Mouse (Mus musculus) MEL (cell line): Measurements from ENCODE around the gene Atxn2. TPM values are rescaled to one million over a fixed set of nuclear protein-coding genes. Genes with fewer than 3 reads are reported as not detected.

ENCODE experiments used
- DNase-seq: peaks from one replicate; pipeline ENCODE4 v3.0.0; 2011; ENCODE audit warnings: low read depth, low spot score
- H3K27ac ChIP-seq: 2 replicates; pipeline ENCODE4 v1.5.1; 2012; ENCODE audit warnings: low read depth, mild to moderate bottlenecking, control low read depth, low read length, moderate library complexity; ENCODE audit not compliant: control insufficient read depth
- H3K27me3 ChIP-seq, 2 experiments: fragments of 150-350 bp in 1 of 2; sonication (generic) in 1 of 2; 2 replicates each; pipeline ENCODE4 v1.6.1; 2012; ENCODE audit warnings: low read length in 2 of 2, mild to moderate bottlenecking in 2 of 2, improper control_type of control experiment in 1 of 2, moderate library complexity in 1 of 2; ENCODE audit not compliant: insufficient read depth in 2 of 2, control insufficient read depth in 1 of 2
- H3K36me3 ChIP-seq, 2 experiments: 2 replicates each; pipeline ENCODE4 v1.6.1; 2012 to 2014; ENCODE audit warnings: low read length in 2 of 2, improper control_type of control experiment in 1 of 2, inconsistent platforms in 1 of 2, mild to moderate bottlenecking in 1 of 2; ENCODE audit not compliant: insufficient read depth in 2 of 2, control insufficient read depth in 1 of 2
- H3K4me1 ChIP-seq, 2 experiments: fragments of 150-350 bp in 1 of 2; sonication (generic) in 1 of 2; 2 replicates each; pipeline ENCODE4 v1.6.1; 2012; ENCODE audit warnings: low read length in 2 of 2, improper control_type of control experiment in 1 of 2, mild to moderate bottlenecking in 1 of 2; ENCODE audit not compliant: insufficient read depth in 2 of 2, control insufficient read depth in 1 of 2
- H3K4me3 ChIP-seq, 2 experiments: fragments of 150-350 bp in 1 of 2; sonication (generic) in 1 of 2; 2 replicates each; pipeline ENCODE4 v1.5.1; 2012; ENCODE audit warnings: low read depth in 2 of 2, low read length in 2 of 2, mild to moderate bottlenecking in 2 of 2, moderate library complexity in 2 of 2, control low read depth in 1 of 2, improper control_type of control experiment in 1 of 2; ENCODE audit not compliant: control insufficient read depth in 1 of 2, insufficient read depth in 1 of 2
- H3K79me2 ChIP-seq: 2 replicates; pipeline ENCODE4 v1.6.1; 2012; ENCODE audit warnings: mild to moderate bottlenecking, low read length, moderate library complexity; ENCODE audit not compliant: control insufficient read depth, poor library complexity, insufficient read depth
- H3K9ac ChIP-seq: 2 replicates; pipeline ENCODE4 v1.6.1; 2012; ENCODE audit warnings: low read depth, mild to moderate bottlenecking, control low read depth, low read length, moderate library complexity; ENCODE audit not compliant: control insufficient read depth, poor library complexity, severe bottlenecking
- H3K9me3 ChIP-seq: fragments of 150-350 bp; sonication (generic); replicated peaks from 2 replicates; pipeline ENCODE4 v1.6.1; 2012; ENCODE audit warnings: mild to moderate bottlenecking, low read length, improper control_type of control experiment, moderate library complexity; ENCODE audit not compliant: insufficient read depth
- CHD1 ChIP-seq: IDR thresholded peaks from 2 replicates; pipeline ENCODE4 v1.6.1; 2012; ENCODE audit warnings: low read depth, mild to moderate bottlenecking, inconsistent platforms, low read length, improper control_type of control experiment
- CTCF ChIP-seq, 3 experiments: IDR thresholded peaks in 2 of 3; conservative IDR thresholded peaks in 1 of 3; 2 replicates each; pipeline ENCODE4 v1.5.1; 2011 to 2012; ENCODE audit warnings: low read length in 3 of 3, low read depth in 2 of 3, mild to moderate bottlenecking in 2 of 3, improper control_type of control experiment in 1 of 3, inconsistent platforms in 1 of 3, mixed read lengths in 1 of 3, moderate library complexity in 1 of 3; ENCODE audit not compliant: control insufficient read depth in 1 of 3, insufficient read depth in 1 of 3, poor library complexity in 1 of 3, severe bottlenecking in 1 of 3
- E2F4 ChIP-seq: IDR thresholded peaks from 2 replicates; pipeline ENCODE4 v1.6.1; 2011; ENCODE audit warnings: low read depth, low read length, improper control_type of control experiment, borderline replicate concordance
- ELF1 ChIP-seq: IDR thresholded peaks from 2 replicates; pipeline ENCODE4 v1.6.1; 2014; ENCODE audit warnings: low read depth, mild to moderate bottlenecking, inconsistent platforms, low read length, improper control_type of control experiment, moderate library complexity
- ETS1 ChIP-seq: IDR thresholded peaks from 2 replicates; pipeline ENCODE4 v1.6.1; 2012; ENCODE audit warnings: low read depth, mild to moderate bottlenecking, inconsistent platforms, low read length, improper control_type of control experiment, moderate library complexity
- GABPA ChIP-seq: IDR thresholded peaks from 2 replicates; pipeline ENCODE4 v1.6.1; 2012; ENCODE audit warnings: low read depth, mild to moderate bottlenecking, inconsistent platforms, low read length, improper control_type of control experiment, moderate library complexity
- GATA1 ChIP-seq: IDR thresholded peaks from 2 replicates; pipeline ENCODE4 v1.6.1; 2011; ENCODE audit warnings: low read depth, low read length, improper control_type of control experiment
- HCFC1 ChIP-seq: IDR thresholded peaks from 2 replicates; pipeline ENCODE4 v1.6.1; 2012; ENCODE audit warnings: low read depth, mild to moderate bottlenecking, inconsistent platforms, low read length, improper control_type of control experiment, moderate library complexity
- MAFK ChIP-seq: IDR thresholded peaks from 2 replicates; pipeline ENCODE4 v1.6.1; 2011; ENCODE audit warnings: low read depth, mild to moderate bottlenecking, low read length, improper control_type of control experiment, borderline replicate concordance
- MAX ChIP-seq: IDR thresholded peaks from 2 replicates; pipeline ENCODE4 v1.6.1; 2011; ENCODE audit warnings: low read length, improper control_type of control experiment
- MEF2A ChIP-seq: IDR thresholded peaks from 2 replicates; pipeline ENCODE4 v1.6.1; 2014; ENCODE audit warnings: low read depth, mild to moderate bottlenecking, inconsistent platforms, low read length, improper control_type of control experiment; ENCODE audit not compliant: poor library complexity, insufficient replicate concordance, severe bottlenecking; ENCODE audit errors: extremely low read depth
- MXI1 ChIP-seq: IDR thresholded peaks from 2 replicates; pipeline ENCODE4 v1.6.1; 2011; ENCODE audit warnings: mild to moderate bottlenecking, low read depth, low read length, improper control_type of control experiment
- NELFE ChIP-seq: IDR thresholded peaks from 2 replicates; pipeline ENCODE4 v1.6.1; 2011; ENCODE audit warnings: low read depth, low read length, improper control_type of control experiment
- NRF1 ChIP-seq: IDR thresholded peaks from 2 replicates; pipeline ENCODE4 v1.6.1; 2014; ENCODE audit warnings: low read depth, mild to moderate bottlenecking, inconsistent platforms, low read length, improper control_type of control experiment, moderate library complexity; ENCODE audit not compliant: poor library complexity, insufficient read depth, severe bottlenecking
- POLR2A ChIP-seq, 2 experiments: IDR thresholded peaks; 2 replicates each; pipeline ENCODE4 v1.6.1; 2011 to 2012; ENCODE audit warnings: low read length in 2 of 2, mild to moderate bottlenecking in 2 of 2, control low read depth in 1 of 2, improper control_type of control experiment in 1 of 2, low read depth in 1 of 2, moderate library complexity in 1 of 2; ENCODE audit not compliant: control insufficient read depth in 1 of 2, insufficient read depth in 1 of 2, poor library complexity in 1 of 2
- POLR2AphosphoS2 ChIP-seq: IDR thresholded peaks from 2 replicates; pipeline ENCODE4 v1.6.1; 2011; ENCODE audit warnings: low read length, improper control_type of control experiment
- POLR2AphosphoS5 ChIP-seq: IDR thresholded peaks from 2 replicates; pipeline ENCODE4 v1.6.1; 2012; ENCODE audit warnings: low read depth, borderline replicate concordance, mild to moderate bottlenecking, inconsistent platforms, low read length, moderate library complexity, mixed read lengths
- RAD21 ChIP-seq: IDR thresholded peaks from 2 replicates; pipeline ENCODE4 v1.6.1; 2011; ENCODE audit warnings: mild to moderate bottlenecking, low read depth, low read length, improper control_type of control experiment
- RCOR1 ChIP-seq: IDR thresholded peaks from 2 replicates; pipeline ENCODE4 v1.6.1; 2012; ENCODE audit warnings: low read depth, mild to moderate bottlenecking, inconsistent platforms, low read length, improper control_type of control experiment
- SIN3A ChIP-seq: IDR thresholded peaks from 2 replicates; pipeline ENCODE4 v1.6.1; 2012; ENCODE audit warnings: low read length, improper control_type of control experiment, inconsistent platforms
- SMC3 ChIP-seq: IDR thresholded peaks from 2 replicates; pipeline ENCODE4 v1.6.1; 2011; ENCODE audit warnings: low read depth, low read length, improper control_type of control experiment
- TAL1 ChIP-seq: IDR thresholded peaks from 2 replicates; pipeline ENCODE4 v1.6.1; 2012; ENCODE audit warnings: mild to moderate bottlenecking, inconsistent platforms, low read length, moderate library complexity, mixed read lengths
- TBP ChIP-seq: IDR thresholded peaks from 2 replicates; pipeline ENCODE4 v1.8.0; 2011; ENCODE audit warnings: low read depth, low read length, improper control_type of control experiment
- TCF12 ChIP-seq: IDR thresholded peaks from 2 replicates; pipeline ENCODE4 v1.6.1; 2014; ENCODE audit warnings: low read depth, mild to moderate bottlenecking, inconsistent platforms, low read length, improper control_type of control experiment, moderate library complexity
- UBTF ChIP-seq: IDR thresholded peaks from 2 replicates; pipeline ENCODE4 v1.6.1; 2012; ENCODE audit warnings: low read depth, mild to moderate bottlenecking, inconsistent platforms, low read length, improper control_type of control experiment, moderate library complexity, borderline replicate concordance; ENCODE audit not compliant: insufficient read depth
- USF1 ChIP-seq: IDR thresholded peaks from 2 replicates; pipeline ENCODE4 v1.6.1; 2014; ENCODE audit warnings: low read depth, mild to moderate bottlenecking, inconsistent platforms, low read length, improper control_type of control experiment, moderate library complexity
- USF2 ChIP-seq, 2 experiments: IDR thresholded peaks; 2 replicates each; pipeline ENCODE4 v1.6.1; 2011 to 2012; ENCODE audit warnings: improper control_type of control experiment in 2 of 2, low read length in 2 of 2, borderline replicate concordance in 1 of 2, inconsistent platforms in 1 of 2, low read depth in 1 of 2, mild to moderate bottlenecking in 1 of 2; ENCODE audit not compliant: insufficient read depth in 1 of 2
- ZC3H11A ChIP-seq: IDR thresholded peaks from 2 replicates; pipeline ENCODE4 v1.6.1; 2012; ENCODE audit warnings: low read depth, mild to moderate bottlenecking, inconsistent platforms, low read length, improper control_type of control experiment
- ZNF384 ChIP-seq: IDR thresholded peaks from 2 replicates; pipeline ENCODE4 v1.6.1; 2012; ENCODE audit warnings: low read depth, mild to moderate bottlenecking, inconsistent platforms, low read length, improper control_type of control experiment
- polyA plus RNA-seq, 2 experiments: library from polyadenylated mRNA; stranded (reverse) in 1 of 2; unstranded in 1 of 2; fragments of >175 nt in 1 of 2; fragments of >200 nt in 1 of 2; gene quantifications; 2 replicates each; pipeline versions ENCODE4 v1.2.1 to v1.2.4; 2012; ENCODE audit warnings: low replicate concordance in 2 of 2, low read depth in 1 of 2; ENCODE audit not compliant: insufficient read length in 2 of 2, insufficient read depth in 1 of 2, missing spikeins in 1 of 2
- total RNA-seq: library from RNA; depleted of rRNA; stranded (reverse); fragments of 300-350 nt; gene quantifications from 2 replicates; pipeline ENCODE4 v1.2.3, GENCODE M21; 2012

Atxn2 gene
- total and polyA plus RNA-seq, 3 experiments = 16.3 to 476 (median 85.4) TPM

DNA sequence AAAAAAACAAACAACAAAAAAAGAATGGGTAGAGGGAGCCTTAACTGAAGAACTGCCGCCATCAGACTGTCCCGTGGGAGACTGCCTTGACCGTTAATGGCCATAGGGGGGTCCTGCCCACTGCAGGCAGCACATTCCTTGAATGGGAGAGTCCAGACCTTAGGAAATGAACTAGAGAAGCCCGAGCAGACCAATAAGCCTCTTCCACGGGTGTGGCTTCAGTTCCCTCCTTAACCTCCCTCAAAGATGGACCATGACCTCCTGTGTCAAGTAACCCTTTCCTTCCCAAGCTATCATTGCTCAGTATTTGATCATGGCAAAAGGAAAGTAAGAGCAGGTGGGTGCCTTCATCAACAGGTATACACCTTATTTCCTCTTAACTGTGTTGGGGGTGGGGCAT, 150.8 kb downstream of the Atxn2 start:
- Histone ChIP-seq H3K79me2 (no peaks in the 10 kb centered on the region), H3K27me3 (no peaks in the 10 kb centered on the region; a peak in 1 of 4 replicates), H3K27ac (no peak overlapping the region), H3K9ac (no peak overlapping the region), H3K36me3 (no peaks in the 10 kb centered on the region), H3K9me3 (no peaks in the 10 kb centered on the region), H3K4me3 (no peak overlapping the region), H3K4me1 (no peaks in the 10 kb centered on the region)
- DNase-seq = no peak
- TF ChIP-seq USF2 (IDR thresholded peaks at IDR 0.05; ENCODE audit: borderline replicate concordance in 1 of 2, insufficient read depth in 1 of 2, low read depth in 1 of 2, low read length in 2 of 2) = no peak
- no peak for TF ChIP-seq ELF1
- TF ChIP-seq RAD21 = no peak
- no peak for TF ChIP-seq USF1
- TF ChIP-seq ZC3H11A = no peak
- no peak for TF ChIP-seq TAL1
- no peak for TF ChIP-seq NELFE
- no peak for TF ChIP-seq POLR2AphosphoS2
- TF ChIP-seq NRF1 = no peak
- TF ChIP-seq MAFK = no peak
- no peak for TF ChIP-seq POLR2AphosphoS5
- no peak for TF ChIP-seq ZNF384
- TF ChIP-seq CTCF (IDR thresholded peaks at IDR 0.05 in 2 of 3, conservative IDR thresholded peaks at IDR 0.05 in 1 of 3; ENCODE audit: control insufficient read depth in 1 of 3, insufficient read depth in 1 of 3, low read depth in 2 of 3, low read length in 3 of 3, poor library complexity in 1 of 3, severe bottlenecking in 1 of 3) = no peak
- no peak for TF ChIP-seq POLR2A (IDR thresholded peaks at IDR 0.05; ENCODE audit: control insufficient read depth in 1 of 2, insufficient read depth in 1 of 2, low read depth in 1 of 2, low read length in 2 of 2, poor library complexity in 1 of 2)

DNA sequence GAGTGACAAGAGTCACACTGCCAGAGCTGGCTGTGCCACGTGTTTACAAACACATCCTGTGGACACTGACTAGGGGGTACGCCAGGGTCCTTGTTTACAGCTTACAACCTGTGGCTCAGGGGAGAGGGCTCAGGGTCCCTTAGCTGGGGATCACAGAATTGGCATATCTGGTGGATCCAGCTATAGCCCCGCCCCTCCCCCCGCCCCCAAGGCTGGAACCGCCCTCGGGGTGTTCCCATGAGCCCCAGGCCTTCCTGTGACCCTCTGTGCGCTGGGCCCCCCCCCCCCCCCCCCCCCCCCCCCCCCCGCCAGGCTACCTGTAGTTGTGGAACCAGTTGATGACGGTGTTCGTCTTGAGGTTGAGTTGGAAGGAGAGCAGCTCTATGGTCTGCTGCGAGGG, 153.2 kb downstream of the Atxn2 start:
- no peak overlapping the region for H3K4me3 ChIP-seq
- no peak overlapping the region for H3K27ac ChIP-seq
- no peaks in the 10 kb centered on the region for H3K27me3 ChIP-seq
- DNase-seq = no peak
- TF ChIP-seq MEF2A (no peak), ETS1 (no peak), MXI1 (no peak), UBTF (no peak), SMC3 (no peak), GATA1 (no peak), USF1 (no peak), POLR2A (IDR thresholded peaks at IDR 0.05; ENCODE audit: control insufficient read depth in 1 of 2, insufficient read depth in 1 of 2, low read depth in 1 of 2, low read length in 2 of 2, poor library complexity in 1 of 2) (no peak), CHD1 (no peak), TCF12 (no peak), RCOR1 (no peak), E2F4 (no peak), HCFC1 (no peak), ZNF384 (no peak), MAX (no peak), GABPA (no peak), TBP (no peak), SIN3A (no peak), MAFK (no peak)
- H3K36me3 ChIP-seq = no peaks in the 10 kb centered on the region
- no peaks in the 10 kb centered on the region for H3K4me1 ChIP-seq
- H3K9ac ChIP-seq = no peak overlapping the region
- H3K79me2 ChIP-seq = no peaks in the 10 kb centered on the region
- no peaks in the 10 kb centered on the region for H3K9me3 ChIP-seq
